Mouse (Mus musculus): Measurements from ENCODE around the gene Klhdc8b. TPM values are rescaled to one million over a fixed set of nuclear protein-coding genes. Genes with fewer than 3 reads are reported as not detected.
A peak's percentile ranks its signal among the peaks of the same experiment; 100 is the strongest.

The Klhdc8b gene
- polyA plus RNA-seq, 1 experiment: 3.7 TPM

DNA sequence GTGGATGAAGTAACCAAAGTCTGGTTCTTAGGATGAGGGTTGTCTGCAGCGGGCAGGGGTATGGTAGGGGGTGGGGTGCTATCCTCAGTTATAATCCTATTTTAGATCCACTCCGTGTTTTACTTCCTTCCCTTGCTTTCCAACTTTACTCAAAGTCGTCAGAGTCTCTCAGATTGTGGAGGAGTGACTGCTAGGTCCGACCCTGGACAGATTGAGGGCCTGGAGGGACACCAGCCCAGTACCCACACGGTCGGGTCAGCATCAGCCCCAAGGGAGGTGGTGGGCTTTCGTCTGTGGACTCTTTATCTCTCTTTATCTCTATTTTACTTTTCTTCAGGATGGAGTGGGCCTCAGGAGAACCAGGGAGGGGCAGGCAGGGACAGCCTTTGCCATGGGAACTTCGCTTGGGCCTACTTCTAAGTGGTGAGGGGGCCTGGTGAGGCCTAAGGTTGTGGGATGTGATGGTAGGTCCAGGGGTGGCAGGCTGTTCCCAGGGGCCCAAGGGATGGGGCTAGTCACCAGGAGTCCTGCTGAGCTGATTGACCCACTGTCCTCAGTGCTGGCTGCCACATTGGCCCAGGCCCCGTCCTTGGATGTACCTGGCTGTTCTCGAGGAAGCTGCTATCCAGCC is 18.5 kb upstream of the Klhdc8b start, which contains the start of gene Lamb2:
Gene Lamb2, plus strand, starts transcription at position 16 of the 631 bp plus-strand sequence.
- H3ac ChIP-seq (ENCODE audit: control insufficient read depth, insufficient read length): peak within 1 kb of the TSS; percentile 24
- TF ChIP-seq CEBPB (IDR thresholded peaks at IDR 0.05; ENCODE audit: insufficient read depth, poor library complexity, severe bottlenecking) (no peak), POLR2A (IDR thresholded peaks at IDR 0.05; ENCODE audit: insufficient read length, low read depth) (peak; percentile 80), POLR2AphosphoS2 (IDR thresholded peaks at IDR 0.05; ENCODE audit: insufficient read length, low read depth) (peak; percentile 74), TCF12 (IDR thresholded peaks at IDR 0.05; ENCODE audit: insufficient read depth, poor library complexity, severe bottlenecking) (no peak)
- H3K27me3 ChIP-seq (ENCODE audit: control insufficient read depth, insufficient read depth, insufficient read length): no peaks in the 10 kb centered on the region

DNA sequence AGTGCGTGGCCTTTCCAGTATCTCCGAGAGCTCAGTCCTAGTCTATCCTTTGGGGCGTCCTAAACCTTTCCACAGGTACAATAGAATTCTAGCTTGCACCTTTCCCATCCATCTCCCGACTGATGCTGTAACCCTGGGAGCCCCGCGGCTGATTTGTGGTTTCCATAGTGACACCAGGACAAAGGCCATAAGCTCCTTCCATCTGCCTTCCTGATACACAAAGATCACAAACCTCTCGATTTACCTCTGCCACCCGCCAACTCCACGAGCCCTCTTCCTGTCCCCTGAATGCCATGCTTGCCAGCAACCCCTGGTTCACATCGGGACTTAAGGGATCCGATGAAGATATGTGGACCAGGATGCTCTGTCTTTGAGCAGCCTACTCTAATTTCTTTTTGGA is 17.9 kb upstream of the Klhdc8b start:
- peaks cover 4% of the 10 kb centered on the region for H3K36me3 ChIP-seq (ENCODE audit: control insufficient read depth, insufficient read depth)
- peak overlapping the region; percentile 50 for H3K4me3 ChIP-seq
- H3K4me2 ChIP-seq (ENCODE audit: low read depth): peak overlapping the region; percentile 75
- H3ac ChIP-seq (ENCODE audit: control insufficient read depth, insufficient read length): no peak overlapping the region
- H3K79me2 ChIP-seq (ENCODE audit: control insufficient read depth, insufficient read depth): peaks cover 22% of the 10 kb centered on the region
- no peaks in the 10 kb centered on the region for H3K27me3 ChIP-seq (ENCODE audit: control insufficient read depth, insufficient read depth, insufficient read length)
- TF ChIP-seq REST (IDR thresholded peaks at IDR 0.05; ENCODE audit: insufficient read depth, insufficient read length) (no peak), POLR2AphosphoS2 (IDR thresholded peaks at IDR 0.05; ENCODE audit: insufficient read length, low read depth) (no peak)

More for the DNA sequence above, 18.5 kb upstream of the Klhdc8b start, which contains the start of gene Lamb2:
- Histone ChIP-seq H3K4me3 (peak within 1 kb of the TSS; percentile 50), H3K36me3 (ENCODE audit: control insufficient read depth, insufficient read depth) (peaks cover 6% of the 10 kb centered on the region), H3K4me2 (ENCODE audit: low read depth) (peak within 1 kb of the TSS; percentile 75), H3K79me2 (ENCODE audit: control insufficient read depth, insufficient read depth) (peaks cover 22% of the 10 kb centered on the region)

DNA sequence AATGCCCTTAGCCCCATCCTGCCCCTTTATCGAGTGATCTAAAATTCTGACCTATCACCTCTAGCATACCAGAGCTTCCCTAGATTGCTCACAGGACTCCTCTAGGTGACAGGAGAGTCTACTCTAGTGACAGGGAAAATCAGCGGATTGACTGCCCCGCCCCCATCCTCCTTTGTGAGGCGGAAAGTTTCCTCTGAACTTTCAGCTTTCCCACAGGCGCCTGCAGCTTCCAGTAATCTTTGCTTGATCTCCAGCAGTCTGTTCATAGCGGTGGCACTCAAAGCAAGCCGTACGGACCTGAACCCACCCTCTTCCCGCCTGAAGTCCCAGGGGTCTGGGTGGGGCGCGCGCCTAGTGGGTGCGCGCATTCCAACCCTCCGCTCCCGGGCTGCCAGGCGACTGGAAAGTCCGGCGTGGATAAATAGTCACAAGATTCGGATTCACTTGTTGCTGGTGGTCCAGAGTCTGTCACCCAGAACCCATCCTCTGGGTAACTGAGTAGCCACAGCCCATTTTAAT is 17.3 kb upstream of the Klhdc8b start:
- peak overlapping the region; percentile 75 for H3K4me2 ChIP-seq (ENCODE audit: low read depth)
- H3ac ChIP-seq (ENCODE audit: control insufficient read depth, insufficient read length): no peak overlapping the region
- no peaks in the 10 kb centered on the region for H3K27me3 ChIP-seq (ENCODE audit: control insufficient read depth, insufficient read depth, insufficient read length)
- peak overlapping the region; percentile 50 for H3K4me3 ChIP-seq
- peaks cover 22% of the 10 kb centered on the region for H3K79me2 ChIP-seq (ENCODE audit: control insufficient read depth, insufficient read depth)
- no peaks in the 10 kb centered on the region for H3K36me3 ChIP-seq (ENCODE audit: control insufficient read depth, insufficient read depth)
- TF ChIP-seq POLR2AphosphoS2 (IDR thresholded peaks at IDR 0.05; ENCODE audit: insufficient read length, low read depth) (peak; percentile 56), POLR2A (IDR thresholded peaks at IDR 0.05; ENCODE audit: insufficient read length, low read depth) (peak; percentile 59), USF1 (IDR thresholded peaks at IDR 0.05; ENCODE audit: low read depth) (no peak), MYOD1 (IDR thresholded peaks at IDR 0.05; ENCODE audit: control insufficient read depth in 1 of 3, insufficient read length in 2 of 3, low read depth in 2 of 3) (peak in 1 of 3 experiments; percentile 5)

DNA sequence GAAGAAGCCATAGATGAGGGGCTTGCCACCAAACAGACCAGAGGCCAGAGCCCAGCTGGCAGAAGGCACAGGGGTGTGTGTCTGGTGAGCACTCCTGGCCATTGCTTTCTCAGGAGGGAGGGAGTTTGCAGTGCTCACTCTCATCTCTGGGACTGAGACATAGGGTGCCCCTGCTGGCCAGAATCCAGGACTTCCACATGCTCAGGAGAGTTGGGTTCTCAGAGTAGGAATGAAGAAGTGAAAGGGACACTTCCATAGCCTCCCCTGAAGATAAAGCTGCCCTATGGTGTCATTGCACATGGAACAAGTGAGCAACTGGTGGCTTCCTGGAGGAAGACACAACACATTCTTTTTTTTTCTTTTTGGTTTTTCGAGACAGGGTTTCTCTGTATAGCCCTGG is 13.1 kb upstream of the Klhdc8b start:
- H3K4me2 ChIP-seq (ENCODE audit: low read depth): no peak overlapping the region
- TF ChIP-seq USF1 (IDR thresholded peaks at IDR 0.05; ENCODE audit: low read depth): no peak
- TF ChIP-seq POLR2AphosphoS2 (IDR thresholded peaks at IDR 0.05; ENCODE audit: insufficient read length, low read depth): no peak
- no peak for TF ChIP-seq REST (IDR thresholded peaks at IDR 0.05; ENCODE audit: insufficient read depth, insufficient read length)
- TF ChIP-seq TCF12 (IDR thresholded peaks at IDR 0.05; ENCODE audit: insufficient read depth, poor library complexity, severe bottlenecking): no peak
- TF ChIP-seq TCF3 (IDR thresholded peaks at IDR 0.05; ENCODE audit: insufficient read length, low read depth): no peak
- no peak for TF ChIP-seq CEBPB (IDR thresholded peaks at IDR 0.05; ENCODE audit: insufficient read depth, poor library complexity, severe bottlenecking)
- no peak for TF ChIP-seq MYOD1 (IDR thresholded peaks at IDR 0.05; ENCODE audit: control insufficient read depth in 1 of 3, insufficient read length in 2 of 3, low read depth in 2 of 3)
- TF ChIP-seq POLR2A (IDR thresholded peaks at IDR 0.05; ENCODE audit: insufficient read length, low read depth): no peak
- TF ChIP-seq MAX (IDR thresholded peaks at IDR 0.05; ENCODE audit: low read depth): no peak
- TF ChIP-seq E2F4 (IDR thresholded peaks at IDR 0.05; ENCODE audit: insufficient read depth): no peak
- no peak for TF ChIP-seq SRF (IDR thresholded peaks at IDR 0.05; ENCODE audit: control insufficient read depth, insufficient read length, low read depth)
- no peak for TF ChIP-seq MYOG (IDR thresholded peaks at IDR 0.05; ENCODE audit: control insufficient read depth in 1 of 3, insufficient read depth in 1 of 3, insufficient read length in 2 of 3, low read depth in 2 of 3)
- no peaks in the 10 kb centered on the region for H3K27me3 ChIP-seq (ENCODE audit: control insufficient read depth, insufficient read depth, insufficient read length)
- no peak overlapping the region for H3K4me3 ChIP-seq
- H3K79me2 ChIP-seq (ENCODE audit: control insufficient read depth, insufficient read depth): peaks cover 2% of the 10 kb centered on the region
- no peaks in the 10 kb centered on the region for H3K36me3 ChIP-seq (ENCODE audit: control insufficient read depth, insufficient read depth)
- no peak overlapping the region for H3ac ChIP-seq (ENCODE audit: control insufficient read depth, insufficient read length)

DNA sequence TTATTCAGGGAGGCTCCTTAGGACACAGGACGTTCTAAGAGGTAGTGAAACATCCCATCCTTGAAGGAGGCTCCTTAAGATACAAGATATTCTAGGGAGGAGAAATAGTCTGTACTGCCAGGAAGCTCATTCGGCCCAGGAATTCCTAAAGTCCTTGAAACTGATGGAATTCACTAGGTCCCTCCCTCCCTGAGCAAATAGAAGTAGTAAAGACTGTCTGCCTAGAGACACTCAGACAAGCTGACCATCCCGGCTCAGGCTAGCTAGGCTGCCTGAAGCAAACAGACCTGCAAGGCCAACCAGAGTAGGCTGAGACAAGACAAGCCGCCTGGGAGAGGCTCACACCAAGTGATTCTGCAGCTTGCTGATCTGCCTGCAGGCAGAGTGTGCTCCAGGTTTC is 8.5 kb upstream of the Klhdc8b start:
- TF ChIP-seq SRF (IDR thresholded peaks at IDR 0.05; ENCODE audit: control insufficient read depth, insufficient read length, low read depth) (no peak), REST (IDR thresholded peaks at IDR 0.05; ENCODE audit: insufficient read depth, insufficient read length) (no peak), POLR2A (IDR thresholded peaks at IDR 0.05; ENCODE audit: insufficient read length, low read depth) (no peak), TCF3 (IDR thresholded peaks at IDR 0.05; ENCODE audit: insufficient read length, low read depth) (no peak), MYOD1 (IDR thresholded peaks at IDR 0.05; ENCODE audit: control insufficient read depth in 1 of 3, insufficient read length in 2 of 3, low read depth in 2 of 3) (no peak), CEBPB (IDR thresholded peaks at IDR 0.05; ENCODE audit: insufficient read depth, poor library complexity, severe bottlenecking) (no peak), MAX (IDR thresholded peaks at IDR 0.05; ENCODE audit: low read depth) (no peak), E2F4 (IDR thresholded peaks at IDR 0.05; ENCODE audit: insufficient read depth) (no peak), POLR2AphosphoS2 (IDR thresholded peaks at IDR 0.05; ENCODE audit: insufficient read length, low read depth) (no peak), TCF12 (IDR thresholded peaks at IDR 0.05; ENCODE audit: insufficient read depth, poor library complexity, severe bottlenecking) (no peak), USF1 (IDR thresholded peaks at IDR 0.05; ENCODE audit: low read depth) (no peak), MYOG (IDR thresholded peaks at IDR 0.05; ENCODE audit: control insufficient read depth in 1 of 3, insufficient read depth in 1 of 3, insufficient read length in 2 of 3, low read depth in 2 of 3) (no peak)
- no peaks in the 10 kb centered on the region for H3K27me3 ChIP-seq (ENCODE audit: control insufficient read depth, insufficient read depth, insufficient read length)
- H3K4me3 ChIP-seq: no peak overlapping the region
- no peak overlapping the region for H3K4me2 ChIP-seq (ENCODE audit: low read depth)
- H3ac ChIP-seq (ENCODE audit: control insufficient read depth, insufficient read length): no peak overlapping the region
- H3K36me3 ChIP-seq (ENCODE audit: control insufficient read depth, insufficient read depth): no peaks in the 10 kb centered on the region
- no peaks in the 10 kb centered on the region for H3K79me2 ChIP-seq (ENCODE audit: control insufficient read depth, insufficient read depth)
